Mouse (Mus musculus): Measurements from ENCODE around the gene Rimkla. TPM values are rescaled to one million over a fixed set of nuclear protein-coding genes. Genes with fewer than 3 reads are reported as not detected.

Rimkla gene
- polyA plus RNA-seq, 1 experiment from 2014 or later: 6.7 TPM

GRCm38 (mm10) chr4:119526329-119526845, 34.0 kb upstream of the Rimkla start:
- H3K36me3 ChIP-seq (ENCODE audit: control insufficient read depth, insufficient read depth, low read length): no peaks in the 10 kb centered on the region
- H3K27ac ChIP-seq (ENCODE audit: low read depth, low read length): no peak overlapping the region
- H3K9me3 ChIP-seq (ENCODE audit: control insufficient read depth, low read length): no peaks in the 10 kb centered on the region

GRCm38 (mm10) chr4:119524466-119524865, 32.0 kb upstream of the Rimkla start:
- Histone ChIP-seq H3K36me3 (ENCODE audit: control insufficient read depth, insufficient read depth, low read length) (no peaks in the 10 kb centered on the region), H3K9me3 (ENCODE audit: control insufficient read depth, low read length) (no peaks in the 10 kb centered on the region), H3K4me1 (ENCODE audit: control insufficient read depth, insufficient read depth, low read length) (no peaks in the 10 kb centered on the region), H3K27me3 (ENCODE audit: control insufficient read depth, insufficient read depth, low read length) (no peaks in the 10 kb centered on the region), H3K27ac (ENCODE audit: low read depth, low read length) (no peak overlapping the region), H3K4me3 (ENCODE audit: low read depth, low read length) (no peak overlapping the region), H3K9ac (ENCODE audit: low read length) (no peak overlapping the region), H3K4me2 (no peak overlapping the region)
- ATAC-seq (ENCODE audit: low FRiP score) (no peak), DNase-seq (ENCODE audit: low spot score, missing footprints) (peak; percentile 54)
- 87% methylated on average over 2 of the region's 2 CpGs for WGBS

More at GRCm38 (mm10) chr4:119526329-119526845, 34.0 kb upstream of the Rimkla start:
- ATAC-seq (ENCODE audit: low FRiP score): no peak
- DNase-seq (ENCODE audit: low spot score, missing footprints): no peak
- H3K4me3 ChIP-seq (ENCODE audit: low read depth, low read length): no peak overlapping the region
- no peaks in the 10 kb centered on the region for H3K4me1 ChIP-seq (ENCODE audit: control insufficient read depth, insufficient read depth, low read length)
- H3K9ac ChIP-seq (ENCODE audit: low read length): no peak overlapping the region
- H3K4me2 ChIP-seq: no peak overlapping the region
- no peaks in the 10 kb centered on the region for H3K27me3 ChIP-seq (ENCODE audit: control insufficient read depth, insufficient read depth, low read length)

GRCm38 (mm10) chr4:119524010-119524409, 31.6 kb upstream of the Rimkla start:
- peak; percentile 81 for DNase-seq (ENCODE audit: low spot score, missing footprints)
- WGBS: 86% methylated on average over 1 of the region's 1 CpGs

GRCm38 (mm10) chr4:119523575-119523974, 31.1 kb upstream of the Rimkla start:
- DNase-seq (ENCODE audit: low spot score, missing footprints): no peak
- WGBS: 78% methylated on average over 4 of the region's 4 CpGs
- H3K4me3 ChIP-seq (ENCODE audit: low read depth, low read length): no peak overlapping the region
- ATAC-seq (ENCODE audit: low FRiP score): 0 out of 2 replicates have a peak, but pooled peaks have one; percentile 30
- H3K27ac ChIP-seq (ENCODE audit: low read depth, low read length): no peak overlapping the region
- H3K4me2 ChIP-seq: no peak overlapping the region
- H3K9ac ChIP-seq (ENCODE audit: low read length): no peak overlapping the region
- no peaks in the 10 kb centered on the region for H3K36me3 ChIP-seq (ENCODE audit: control insufficient read depth, insufficient read depth, low read length)
- no peaks in the 10 kb centered on the region for H3K9me3 ChIP-seq (ENCODE audit: control insufficient read depth, low read length)
- H3K27me3 ChIP-seq (ENCODE audit: control insufficient read depth, insufficient read depth, low read length): no peaks in the 10 kb centered on the region
- H3K4me1 ChIP-seq (ENCODE audit: control insufficient read depth, insufficient read depth, low read length): no peaks in the 10 kb centered on the region

More at GRCm38 (mm10) chr4:119524010-119524409, 31.6 kb upstream of the Rimkla start:
- no peak for ATAC-seq (ENCODE audit: low FRiP score)
- no peaks in the 10 kb centered on the region for H3K9me3 ChIP-seq (ENCODE audit: control insufficient read depth, low read length)
- no peak overlapping the region for H3K4me3 ChIP-seq (ENCODE audit: low read depth, low read length)
- H3K9ac ChIP-seq (ENCODE audit: low read length): no peak overlapping the region
- no peaks in the 10 kb centered on the region for H3K27me3 ChIP-seq (ENCODE audit: control insufficient read depth, insufficient read depth, low read length)
- no peak overlapping the region for H3K27ac ChIP-seq (ENCODE audit: low read depth, low read length)
- H3K4me1 ChIP-seq (ENCODE audit: control insufficient read depth, insufficient read depth, low read length): no peaks in the 10 kb centered on the region
- H3K36me3 ChIP-seq (ENCODE audit: control insufficient read depth, insufficient read depth, low read length): no peaks in the 10 kb centered on the region
- H3K4me2 ChIP-seq: no peak overlapping the region

GRCm38 (mm10) chr4:119512731-119513141, 20.3 kb upstream of the Rimkla start:
- DNase-seq (ENCODE audit: low spot score, missing footprints): no peak
- WGBS: 77% methylated on average over 3 of the region's 3 CpGs
- Histone ChIP-seq H3K4me3 (ENCODE audit: low read depth, low read length) (no peak overlapping the region), H3K36me3 (ENCODE audit: control insufficient read depth, insufficient read depth, low read length) (no peaks in the 10 kb centered on the region), H3K27me3 (ENCODE audit: control insufficient read depth, insufficient read depth, low read length) (no peaks in the 10 kb centered on the region), H3K4me1 (ENCODE audit: control insufficient read depth, insufficient read depth, low read length) (no peaks in the 10 kb centered on the region), H3K27ac (ENCODE audit: low read depth, low read length) (no peak overlapping the region), H3K4me2 (no peak overlapping the region), H3K9me3 (ENCODE audit: control insufficient read depth, low read length) (no peaks in the 10 kb centered on the region), H3K9ac (ENCODE audit: low read length) (no peak overlapping the region)
- ATAC-seq (ENCODE audit: low FRiP score): no peak

- ATAC-seq (ENCODE audit: low FRiP score): no peak
Observed at GRCm38 (mm10) chr4:119511591-119511990, 19.2 kb upstream of the Rimkla start.

GRCm38 (mm10) chr4:119498319-119498848, 6.0 kb upstream of the Rimkla start:
- no peaks in the 10 kb centered on the region for H3K27me3 ChIP-seq (ENCODE audit: control insufficient read depth, insufficient read depth, low read length)
- H3K9ac ChIP-seq (ENCODE audit: low read length): no peak overlapping the region
- H3K4me1 ChIP-seq (ENCODE audit: control insufficient read depth, insufficient read depth, low read length): no peaks in the 10 kb centered on the region
- DNase-seq (ENCODE audit: low spot score, missing footprints) (no peak), ATAC-seq (ENCODE audit: low FRiP score) (no peak)
- WGBS: 75% methylated on average over 5 of the region's 5 CpGs
- H3K4me2 ChIP-seq: no peak overlapping the region
- no peak overlapping the region for H3K27ac ChIP-seq (ENCODE audit: low read depth, low read length)
- H3K9me3 ChIP-seq (ENCODE audit: control insufficient read depth, low read length): no peaks in the 10 kb centered on the region
- H3K36me3 ChIP-seq (ENCODE audit: control insufficient read depth, insufficient read depth, low read length): no peaks in the 10 kb centered on the region
- H3K4me3 ChIP-seq (ENCODE audit: low read depth, low read length): no peak overlapping the region

More at GRCm38 (mm10) chr4:119511591-119511990, 19.2 kb upstream of the Rimkla start:
- Histone ChIP-seq H3K4me1 (ENCODE audit: control insufficient read depth, insufficient read depth, low read length) (no peaks in the 10 kb centered on the region), H3K27ac (ENCODE audit: low read depth, low read length) (no peak overlapping the region), H3K9me3 (ENCODE audit: control insufficient read depth, low read length) (no peaks in the 10 kb centered on the region), H3K27me3 (ENCODE audit: control insufficient read depth, insufficient read depth, low read length) (no peaks in the 10 kb centered on the region), H3K36me3 (ENCODE audit: control insufficient read depth, insufficient read depth, low read length) (no peaks in the 10 kb centered on the region), H3K4me3 (ENCODE audit: low read depth, low read length) (no peak overlapping the region), H3K9ac (ENCODE audit: low read length) (no peak overlapping the region), H3K4me2 (no peak overlapping the region)
- 55% methylated on average over 2 of the region's 2 CpGs for WGBS
- DNase-seq (ENCODE audit: low spot score, missing footprints): peak; percentile 53

- Histone ChIP-seq H3K9ac (ENCODE audit: low read length) (peak overlapping the region; percentile 69), H3K27me3 (ENCODE audit: control insufficient read depth, insufficient read depth, low read length) (peaks cover 4% of the 10 kb centered on the region; the same call in 1 of the 2 replicates), H3K4me2 (peak overlapping the region; percentile 79), H3K36me3 (ENCODE audit: control insufficient read depth, insufficient read depth, low read length) (no peaks in the 10 kb centered on the region), H3K4me3 (ENCODE audit: low read depth, low read length) (peak overlapping the region; percentile 60), H3K27ac (ENCODE audit: low read depth, low read length) (peak overlapping the region; percentile 25), H3K9me3 (ENCODE audit: control insufficient read depth, low read length) (no peaks in the 10 kb centered on the region), H3K4me1 (ENCODE audit: control insufficient read depth, insufficient read depth, low read length) (no peaks in the 10 kb centered on the region; the same call in 1 of the 2 replicates)
- DNase-seq (ENCODE audit: low spot score, missing footprints) (no peak), ATAC-seq (ENCODE audit: low FRiP score) (peak; percentile 61; the same call in 1 of the 2 replicates)
- 33% methylated on average over 10 of the region's 10 CpGs for WGBS
Observed at GRCm38 (mm10) chr4:119492933-119493327, 502 bp upstream of the Rimkla start.

GRCm38 (mm10) chr4:119490806-119491205, 1.6 kb downstream of the Rimkla start:
- no peak for ATAC-seq (ENCODE audit: low FRiP score)
- DNase-seq (ENCODE audit: low spot score, missing footprints): peak; percentile 91
- 78% methylated on average over 3 of the region's 3 CpGs for WGBS

More at GRCm38 (mm10) chr4:119490806-119491205, 1.6 kb downstream of the Rimkla start:
- Histone ChIP-seq H3K9me3 (ENCODE audit: control insufficient read depth, low read length) (no peaks in the 10 kb centered on the region), H3K36me3 (ENCODE audit: control insufficient read depth, insufficient read depth, low read length) (no peaks in the 10 kb centered on the region), H3K4me1 (ENCODE audit: control insufficient read depth, insufficient read depth, low read length) (no peaks in the 10 kb centered on the region; the same call in 1 of the 2 replicates), H3K27ac (ENCODE audit: low read depth, low read length) (no peak overlapping the region), H3K4me2 (no peak overlapping the region), H3K9ac (ENCODE audit: low read length) (no peak overlapping the region), H3K27me3 (ENCODE audit: control insufficient read depth, insufficient read depth, low read length) (peaks cover 4% of the 10 kb centered on the region; the same call in 1 of the 2 replicates), H3K4me3 (ENCODE audit: low read depth, low read length) (no peak overlapping the region)
